Mouse (Mus musculus) ES-Bruce4 (cell line): ENCODE data around the gene Notum. TPM values are rescaled to one million over a fixed set of nuclear protein-coding genes. Genes with fewer than 3 reads are reported as not detected.

Experiments used
- H3K27ac ChIP-seq: 2 replicates; pipeline ENCODE4 v1.5.1; 2012; ENCODE audit warnings: low read length, inconsistent platforms; ENCODE audit not compliant: insufficient read depth
- H3K27me3 ChIP-seq: 2 replicates; pipeline ENCODE4 v1.6.1; 2012; ENCODE audit warnings: mild to moderate bottlenecking, low read length, inconsistent platforms; ENCODE audit not compliant: control insufficient read depth, poor library complexity, insufficient read depth, severe bottlenecking
- H3K36me3 ChIP-seq: 2 replicates; pipeline ENCODE4 v1.6.1; 2012; ENCODE audit warnings: inconsistent platforms, mild to moderate bottlenecking, low read length, moderate library complexity; ENCODE audit not compliant: control insufficient read depth, poor library complexity, insufficient read depth, severe bottlenecking
- H3K4me1 ChIP-seq: one replicate; pipeline ENCODE4 v1.8.1; 2011; ENCODE audit warnings: low read length; ENCODE audit not compliant: control insufficient read depth, insufficient read depth
- H3K4me3 ChIP-seq: 2 replicates; pipeline ENCODE4 v1.5.1; 2011; ENCODE audit warnings: low read depth, mild to moderate bottlenecking, low read length
- H3K9ac ChIP-seq: 2 replicates; pipeline ENCODE4 v1.6.1; 2012; ENCODE audit warnings: low read depth, mild to moderate bottlenecking, inconsistent platforms; ENCODE audit not compliant: poor library complexity, severe bottlenecking
- H3K9me3 ChIP-seq: replicated peaks from 2 replicates; pipeline ENCODE4 v1.6.1; 2012; ENCODE audit warnings: mild to moderate bottlenecking, low read length, inconsistent platforms; ENCODE audit not compliant: control insufficient read depth, poor library complexity, insufficient read depth, severe bottlenecking
- CTCF ChIP-seq: IDR thresholded peaks from one replicate; pipeline ENCODE4 v1.8.1; 2011; ENCODE audit warnings: low read depth, low read length
- EP300 ChIP-seq: IDR thresholded peaks from 2 replicates; pipeline ENCODE4 v1.6.1; 2011; ENCODE audit warnings: low read depth, low read length; ENCODE audit not compliant: insufficient read depth
- POLR2A ChIP-seq: IDR thresholded peaks from one replicate; pipeline ENCODE4 v1.8.1; 2011; ENCODE audit warnings: low read length; ENCODE audit not compliant: insufficient read depth
- polyA plus RNA-seq: library from polyadenylated mRNA; stranded (reverse); fragments of >200 nt; gene quantifications from 2 replicates; pipeline ENCODE4 v1.2.4, GENCODE M21; 2011; ENCODE audit warnings: low read depth; ENCODE audit not compliant: missing spikeins, insufficient read depth, insufficient read length

Gene Notum
- polyA plus RNA-seq, 1 experiment: 2.3 TPM

DNA sequence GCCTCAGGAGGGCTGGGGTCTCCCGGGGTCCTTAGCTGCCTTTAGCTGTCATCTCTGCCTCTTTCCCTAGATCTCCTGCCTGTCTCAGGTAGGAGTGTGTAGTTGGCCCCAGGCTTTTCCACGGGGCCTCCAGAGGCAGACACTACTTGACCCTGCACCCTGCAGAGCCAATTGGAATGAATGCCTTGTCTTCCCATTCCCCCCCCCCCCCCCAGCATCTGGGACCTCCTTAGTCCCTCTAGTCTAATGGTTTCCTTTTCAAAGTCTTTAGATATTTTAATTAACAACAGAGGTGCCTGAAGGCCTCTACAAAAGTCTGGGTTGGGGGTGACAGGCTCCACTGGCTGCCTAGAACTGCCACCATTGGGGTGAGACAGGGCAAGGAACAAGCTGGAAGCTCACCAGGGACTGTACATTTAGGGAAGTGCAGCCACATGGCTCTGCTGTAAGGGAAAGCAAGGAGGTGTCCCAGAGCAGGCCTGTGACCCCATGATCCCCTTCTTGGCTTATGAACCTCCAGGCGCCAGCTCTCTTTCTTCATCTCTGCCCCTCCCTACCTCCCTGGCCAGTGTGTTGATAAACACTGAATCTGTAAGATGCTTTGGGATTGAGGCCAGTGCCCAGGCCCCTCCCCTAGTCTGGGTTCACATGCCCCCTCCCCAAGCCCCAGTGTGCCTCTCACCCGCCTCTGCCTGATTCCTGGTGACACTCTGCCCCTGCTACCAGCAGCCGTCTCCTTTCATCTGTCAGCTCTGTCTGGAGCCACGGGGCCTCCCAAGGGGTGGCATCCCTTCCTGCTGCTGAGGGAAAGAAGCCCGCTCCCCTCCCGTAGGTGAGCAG is 43.7 kb upstream of the Notum start:
- H3K9me3 ChIP-seq: no peaks in the 10 kb centered on the region
- 0 out of 2 replicates have a peak overlapping the region, but pooled peaks have one; percentile 8 for H3K9ac ChIP-seq
- H3K27ac ChIP-seq: 0 out of 2 replicates have a peak overlapping the region, but pooled peaks have one; percentile 13
- no peaks in the 10 kb centered on the region for H3K27me3 ChIP-seq
- peaks cover 25% of the 10 kb centered on the region for H3K4me1 ChIP-seq
- no peaks in the 10 kb centered on the region for H3K36me3 ChIP-seq
- TF ChIP-seq EP300 (0 out of 2 replicates have a peak, but pooled peaks have one; percentile 5), CTCF (no peak)
- no peak overlapping the region for H3K4me3 ChIP-seq

DNA sequence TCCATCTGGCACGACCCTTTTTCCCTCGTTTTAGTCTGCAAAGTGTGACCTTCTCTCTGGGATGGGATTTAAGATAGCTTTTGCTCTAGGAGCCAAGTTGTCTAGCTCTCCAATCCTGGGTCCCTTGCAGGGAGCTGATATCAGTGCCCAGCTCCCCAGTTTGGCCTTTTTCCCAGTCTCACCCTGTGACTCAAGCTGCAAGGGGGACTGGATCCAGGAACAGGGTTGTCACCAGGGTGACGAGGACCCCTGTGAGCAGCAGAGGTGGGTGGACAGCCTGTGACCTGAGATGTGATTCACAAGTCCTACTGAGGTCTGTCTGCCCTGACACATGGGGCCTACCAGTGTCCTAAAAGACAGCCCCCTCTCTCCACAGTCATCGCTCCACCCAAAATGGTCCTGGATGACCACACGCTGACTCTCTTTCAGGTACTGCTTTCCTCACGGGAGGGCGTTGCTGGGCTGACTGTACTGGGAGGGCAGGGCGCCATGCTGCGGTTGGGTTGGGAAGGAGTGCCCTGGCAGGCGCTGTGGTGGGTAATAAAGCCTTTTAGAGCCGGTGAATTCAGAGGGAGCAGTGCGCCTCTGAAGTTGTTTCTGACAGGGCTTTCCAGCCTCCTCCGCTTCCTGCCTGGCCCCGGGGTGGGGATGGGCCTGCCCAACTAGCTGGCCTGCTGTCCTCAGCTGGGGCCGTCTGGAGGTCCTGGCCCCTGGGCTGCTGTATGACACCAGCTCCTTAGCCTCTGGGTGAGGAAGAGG is 42.9 kb upstream of the Notum start:
- Histone ChIP-seq H3K27ac (0 out of 2 replicates have a peak overlapping the region, but pooled peaks have one; percentile 13), H3K9ac (0 out of 2 replicates have a peak overlapping the region, but pooled peaks have one; percentile 8), H3K9me3 (no peaks in the 10 kb centered on the region), H3K27me3 (no peaks in the 10 kb centered on the region), H3K4me1 (peaks cover 25% of the 10 kb centered on the region), H3K4me3 (no peak overlapping the region), H3K36me3 (no peaks in the 10 kb centered on the region)
- TF ChIP-seq POLR2A (no peak), EP300 (no peak), CTCF (no peak)

- H3K9me3 ChIP-seq: no peaks in the 10 kb centered on the region; the same call in 1 of the 2 replicates
- H3K9ac ChIP-seq: no peak overlapping the region
- no peak overlapping the region for H3K27ac ChIP-seq
- H3K4me3 ChIP-seq: no peak overlapping the region
- H3K36me3 ChIP-seq: 0 out of 2 replicates have a peak, but pooled peaks cover 2% of the 10 kb centered on the region
- H3K27me3 ChIP-seq: no peaks in the 10 kb centered on the region
- TF ChIP-seq POLR2A (no peak), CTCF (no peak), EP300 (no peak)
- H3K4me1 ChIP-seq: no peaks in the 10 kb centered on the region
Measured at GRCm38 (mm10) chr11:120697741-120698140, 36.8 kb upstream of the Notum start.

GRCm38 (mm10) chr11:120696568-120696967 is 35.6 kb upstream of the Notum start:
- no peak for TF ChIP-seq POLR2A
- TF ChIP-seq CTCF: peak; percentile 40
- Histone ChIP-seq H3K9me3 (no peaks in the 10 kb centered on the region; the same call in 1 of the 2 replicates), H3K4me3 (no peak overlapping the region), H3K36me3 (0 out of 2 replicates have a peak, but pooled peaks cover 2% of the 10 kb centered on the region), H3K27me3 (no peaks in the 10 kb centered on the region), H3K27ac (no peak overlapping the region), H3K9ac (no peak overlapping the region), H3K4me1 (no peaks in the 10 kb centered on the region)

- H3K4me1 ChIP-seq: no peaks in the 10 kb centered on the region
Measured at GRCm38 (mm10) chr11:120695641-120696040, 34.7 kb upstream of the Notum start.

More at GRCm38 (mm10) chr11:120695641-120696040, 34.7 kb upstream of the Notum start:
- Histone ChIP-seq H3K9me3 (no peaks in the 10 kb centered on the region; the same call in 1 of the 2 replicates), H3K36me3 (peaks cover 3% of the 10 kb centered on the region; the same call in 1 of the 2 replicates), H3K27me3 (no peaks in the 10 kb centered on the region), H3K9ac (no peak overlapping the region), H3K4me3 (no peak overlapping the region), H3K27ac (no peak overlapping the region)
- TF ChIP-seq CTCF: no peak
- TF ChIP-seq POLR2A: no peak
- no peak for TF ChIP-seq EP300
